Mouse (Mus musculus): ENCODE results near the gene Ift81. TPM values are rescaled to one million over a fixed set of nuclear protein-coding genes. Genes with fewer than 3 reads are reported as not detected.
A peak's percentile ranks its signal among the peaks of the same experiment; 100 is the strongest.

The Ift81 gene
- polyA plus RNA-seq, 1 experiment from 2014 or later, result 70.2 TPM

DNA sequence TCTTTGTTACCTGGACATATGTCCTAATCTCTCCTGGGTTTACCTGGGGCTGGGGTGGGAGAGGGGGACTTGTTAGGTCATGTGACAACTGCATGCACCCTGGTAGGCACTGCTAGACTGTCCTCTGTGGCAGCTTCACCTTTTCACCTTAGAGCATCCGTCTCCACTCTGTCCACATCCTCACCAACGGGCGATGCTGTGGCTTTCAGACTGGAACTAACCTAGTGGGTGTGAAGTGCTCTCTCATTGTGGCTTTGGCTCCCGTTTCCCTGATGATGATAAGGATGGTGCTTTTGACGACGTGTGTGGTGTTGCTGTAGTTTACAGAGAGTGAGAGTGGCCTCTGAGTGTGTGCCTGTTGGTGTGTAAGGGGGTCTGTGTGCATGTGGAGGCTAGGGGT lies 31.0 kb upstream of the Ift81 start:
- no peaks in the 10 kb centered on the region for H3K9me3 ChIP-seq
- no peaks in the 10 kb centered on the region for H3K36me3 ChIP-seq
- H3K9ac ChIP-seq, result no peak overlapping the region
- WGBS, result 84% methylated on average over 6 of the region's 6 CpGs
- ATAC-seq (ENCODE audit: low FRiP score), result no peak
- H3K4me2 ChIP-seq, result peak overlapping the region; percentile 23
- no peak overlapping the region for H3K27ac ChIP-seq
- H3K4me1 ChIP-seq (replicated peaks), result peaks cover 15% of the 10 kb centered on the region; the same call in 1 of the 2 replicates
- no peak overlapping the region for H3K4me3 ChIP-seq
- H3K27me3 ChIP-seq, result no peaks in the 10 kb centered on the region

- no peak for ATAC-seq (ENCODE audit: low FRiP score)
- Histone ChIP-seq H3K4me3 (peak overlapping the region; percentile 15), H3K4me1 (replicated peaks) (peaks cover 15% of the 10 kb centered on the region; the same call in 1 of the 2 replicates), H3K4me2 (peak overlapping the region; percentile 23), H3K27me3 (no peaks in the 10 kb centered on the region), H3K9me3 (no peaks in the 10 kb centered on the region), H3K36me3 (no peaks in the 10 kb centered on the region), H3K27ac (peak overlapping the region; percentile 71), H3K9ac (peak overlapping the region; percentile 49; the same call in 1 of the 2 replicates)
- 72% methylated on average over 15 of the region's 15 CpGs for WGBS
These were observed 29.8 kb upstream of the Ift81 start for GRCm38 (mm10) chr5:122644111-122644607.

DNA sequence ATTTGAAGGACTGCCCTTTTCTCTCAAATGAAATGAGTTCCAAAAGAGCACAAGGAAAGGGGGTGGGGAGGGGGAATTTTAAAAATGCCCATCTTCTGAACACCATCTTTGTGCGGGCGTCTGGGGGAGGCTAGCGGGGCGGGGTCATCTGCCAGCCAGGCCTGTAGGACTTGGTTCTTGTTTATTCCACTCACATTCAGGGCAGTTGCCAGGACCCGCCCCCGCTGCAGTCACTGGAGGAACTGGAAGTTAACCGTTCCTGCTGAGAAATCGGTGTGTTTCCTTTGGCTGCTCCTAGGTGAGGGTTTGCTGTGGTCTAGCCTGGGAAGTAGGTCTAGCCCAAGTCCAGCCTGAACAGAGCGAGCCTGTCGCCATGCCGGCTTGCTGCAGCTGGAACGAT lies 29.4 kb upstream of the Ift81 start, which contains the start of gene P2rx7:
TSS of gene P2rx7 (plus strand) at position 211 of the 400 bp plus-strand sequence.
- no peaks in the 10 kb centered on the region for H3K36me3 ChIP-seq
- H3K4me3 ChIP-seq, result peak within 1 kb of the TSS; percentile 15
- no peaks in the 10 kb centered on the region for H3K9me3 ChIP-seq
- peaks cover 15% of the 10 kb centered on the region; the same call in 1 of the 2 replicates for H3K4me1 ChIP-seq (replicated peaks)
- H3K27ac ChIP-seq, result peak within 1 kb of the TSS; percentile 71
- H3K27me3 ChIP-seq, result no peaks in the 10 kb centered on the region
- ATAC-seq (ENCODE audit: low FRiP score), result no peak
- H3K4me2 ChIP-seq, result peak within 1 kb of the TSS; percentile 23
- peak within 1 kb of the TSS; percentile 49; the same call in 1 of the 2 replicates for H3K9ac ChIP-seq
- whole genome bisulfite sequencing, result 60% methylated on average over 12 of the region's 12 CpGs

GRCm38 (mm10) chr5:122639986-122640385 lies 25.7 kb upstream of the Ift81 start:
- Histone ChIP-seq H3K27ac (no peak overlapping the region), H3K27me3 (no peaks in the 10 kb centered on the region), H3K4me1 (replicated peaks) (peaks cover 18% of the 10 kb centered on the region; the same call in 1 of the 2 replicates), H3K4me2 (no peak overlapping the region), H3K9ac (no peak overlapping the region), H3K9me3 (no peaks in the 10 kb centered on the region), H3K4me3 (no peak overlapping the region), H3K36me3 (no peaks in the 10 kb centered on the region)
- WGBS, result 89% methylated on average over 5 of the region's 5 CpGs
- no peak for ATAC-seq (ENCODE audit: low FRiP score)

DNA sequence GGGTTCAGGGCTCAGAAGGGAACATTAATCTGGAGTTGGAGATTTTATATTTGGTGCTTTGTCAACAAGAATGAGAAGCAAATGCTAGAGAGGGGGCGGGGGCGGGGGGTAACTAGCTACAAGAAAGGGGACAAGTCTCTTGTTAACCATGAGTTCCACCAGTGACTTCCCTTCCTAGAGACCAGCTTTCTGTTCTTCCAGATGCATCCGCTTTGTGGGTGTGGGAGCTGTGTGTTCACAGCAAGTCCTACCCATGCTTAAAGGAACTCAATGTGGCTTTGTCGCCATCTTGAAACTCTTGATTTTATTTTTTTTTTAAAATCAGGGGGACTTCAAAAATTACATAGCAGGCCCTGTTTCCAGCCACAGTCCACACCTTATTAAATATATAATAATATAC lies 25.2 kb upstream of the Ift81 start:
- no peak for ATAC-seq (ENCODE audit: low FRiP score)
- no peak overlapping the region for H3K9ac ChIP-seq
- peaks cover 18% of the 10 kb centered on the region; the same call in 1 of the 2 replicates for H3K4me1 ChIP-seq (replicated peaks)
- no peak overlapping the region for H3K4me3 ChIP-seq
- 96% methylated on average over 4 of the region's 4 CpGs for WGBS
- H3K4me2 ChIP-seq, result no peak overlapping the region
- no peaks in the 10 kb centered on the region for H3K27me3 ChIP-seq
- H3K36me3 ChIP-seq, result no peaks in the 10 kb centered on the region
- no peak overlapping the region for H3K27ac ChIP-seq
- H3K9me3 ChIP-seq, result no peaks in the 10 kb centered on the region

- H3K9ac ChIP-seq, result no peak overlapping the region
- H3K4me2 ChIP-seq, result no peak overlapping the region
- no peak overlapping the region for H3K27ac ChIP-seq
- H3K4me1 ChIP-seq (replicated peaks), result peaks cover 8% of the 10 kb centered on the region; the same call in 1 of the 2 replicates
- no peaks in the 10 kb centered on the region for H3K36me3 ChIP-seq
- ATAC-seq (ENCODE audit: low FRiP score), result no peak
- 90% methylated on average over 2 of the region's 2 CpGs for WGBS
- no peaks in the 10 kb centered on the region for H3K27me3 ChIP-seq
- H3K9me3 ChIP-seq, result no peaks in the 10 kb centered on the region
- H3K4me3 ChIP-seq, result no peak overlapping the region
These were observed 24.0 kb upstream of the Ift81 start for GRCm38 (mm10) chr5:122638296-122638695.

- Histone ChIP-seq H3K4me1 (replicated peaks) (peaks cover 8% of the 10 kb centered on the region; the same call in 1 of the 2 replicates), H3K27ac (no peak overlapping the region), H3K9ac (0 out of 2 replicates have a peak overlapping the region, but pooled peaks have one; percentile 43), H3K9me3 (no peaks in the 10 kb centered on the region), H3K4me2 (peak overlapping the region; percentile 40; the same call in 1 of the 2 replicates), H3K4me3 (peak overlapping the region; percentile 20), H3K27me3 (no peaks in the 10 kb centered on the region), H3K36me3 (no peaks in the 10 kb centered on the region)
- no peak for ATAC-seq (ENCODE audit: low FRiP score)
- WGBS, result 51% methylated on average over 16 of the region's 16 CpGs
These were observed 22.6 kb upstream of the Ift81 start for GRCm38 (mm10) chr5:122636958-122637357.

GRCm38 (mm10) chr5:122636308-122636707 lies 22.0 kb upstream of the Ift81 start:
- WGBS, result 59% methylated on average over 9 of the region's 9 CpGs
- Histone ChIP-seq H3K9ac (no peak overlapping the region), H3K4me1 (replicated peaks) (peaks cover 8% of the 10 kb centered on the region; the same call in 1 of the 2 replicates), H3K4me3 (no peak overlapping the region), H3K27ac (no peak overlapping the region), H3K36me3 (no peaks in the 10 kb centered on the region), H3K27me3 (no peaks in the 10 kb centered on the region), H3K9me3 (no peaks in the 10 kb centered on the region), H3K4me2 (no peak overlapping the region)
- ATAC-seq (ENCODE audit: low FRiP score), result no peak

DNA sequence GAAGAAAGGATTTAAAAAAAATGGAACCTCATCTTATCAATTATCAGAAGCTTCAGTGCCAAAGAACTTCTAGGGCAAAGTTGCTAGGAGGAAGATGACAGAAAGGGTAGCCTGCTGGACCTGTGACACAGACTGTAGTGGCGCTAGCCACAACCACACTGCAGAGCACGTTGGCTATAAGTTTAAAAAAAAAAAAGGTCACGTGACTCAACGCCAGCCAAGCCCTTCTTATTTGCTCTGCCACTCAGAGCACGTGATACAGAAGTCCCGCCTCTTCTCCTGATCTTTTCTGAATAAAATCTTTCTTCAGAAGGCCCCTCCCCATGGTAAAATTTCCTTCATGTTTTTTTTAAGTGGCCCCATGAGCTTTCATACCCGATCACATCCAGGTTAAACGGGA lies 20.9 kb upstream of the Ift81 start:
- no peak overlapping the region for H3K9ac ChIP-seq
- no peak overlapping the region for H3K4me3 ChIP-seq
- H3K27ac ChIP-seq, result no peak overlapping the region
- ATAC-seq (ENCODE audit: low FRiP score), result no peak
- no peaks in the 10 kb centered on the region for H3K9me3 ChIP-seq
- WGBS, result 79% methylated on average over 8 of the region's 8 CpGs
- no peaks in the 10 kb centered on the region for H3K36me3 ChIP-seq
- H3K4me2 ChIP-seq, result no peak overlapping the region
- H3K4me1 ChIP-seq (replicated peaks), result peaks cover 8% of the 10 kb centered on the region; the same call in 1 of the 2 replicates
- H3K27me3 ChIP-seq, result no peaks in the 10 kb centered on the region

DNA sequence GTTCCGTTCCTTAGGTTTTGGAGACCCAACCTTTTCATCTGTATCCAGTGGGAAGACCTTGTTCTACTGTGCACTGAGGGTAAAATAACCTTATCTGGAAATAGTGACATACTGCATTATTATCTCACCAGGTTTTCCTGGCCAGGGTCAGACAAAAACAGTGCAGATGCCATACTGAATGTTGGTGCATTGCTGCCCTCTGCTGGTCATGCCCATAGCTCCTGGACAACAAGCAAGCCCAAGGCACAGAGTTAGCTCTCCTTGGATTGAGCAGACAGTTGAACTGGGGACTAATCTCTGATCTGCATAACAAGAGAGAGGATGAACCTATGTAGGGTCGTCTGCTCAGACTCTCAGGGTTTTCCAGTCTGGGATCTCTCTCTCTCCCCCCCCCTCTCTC lies 12.9 kb upstream of the Ift81 start:
- no peaks in the 10 kb centered on the region for H3K27me3 ChIP-seq
- H3K36me3 ChIP-seq, result no peaks in the 10 kb centered on the region
- no peak overlapping the region for H3K9ac ChIP-seq
- WGBS, result 36% methylated on average over 2 of the region's 2 CpGs
- peak; percentile 69; the same call in 1 of the 2 replicates for ATAC-seq (ENCODE audit: low FRiP score)
- no peak overlapping the region for H3K4me3 ChIP-seq
- H3K4me1 ChIP-seq (replicated peaks), result no peaks in the 10 kb centered on the region
- H3K27ac ChIP-seq, result no peak overlapping the region
- H3K4me2 ChIP-seq, result no peak overlapping the region
- H3K9me3 ChIP-seq, result no peaks in the 10 kb centered on the region

DNA sequence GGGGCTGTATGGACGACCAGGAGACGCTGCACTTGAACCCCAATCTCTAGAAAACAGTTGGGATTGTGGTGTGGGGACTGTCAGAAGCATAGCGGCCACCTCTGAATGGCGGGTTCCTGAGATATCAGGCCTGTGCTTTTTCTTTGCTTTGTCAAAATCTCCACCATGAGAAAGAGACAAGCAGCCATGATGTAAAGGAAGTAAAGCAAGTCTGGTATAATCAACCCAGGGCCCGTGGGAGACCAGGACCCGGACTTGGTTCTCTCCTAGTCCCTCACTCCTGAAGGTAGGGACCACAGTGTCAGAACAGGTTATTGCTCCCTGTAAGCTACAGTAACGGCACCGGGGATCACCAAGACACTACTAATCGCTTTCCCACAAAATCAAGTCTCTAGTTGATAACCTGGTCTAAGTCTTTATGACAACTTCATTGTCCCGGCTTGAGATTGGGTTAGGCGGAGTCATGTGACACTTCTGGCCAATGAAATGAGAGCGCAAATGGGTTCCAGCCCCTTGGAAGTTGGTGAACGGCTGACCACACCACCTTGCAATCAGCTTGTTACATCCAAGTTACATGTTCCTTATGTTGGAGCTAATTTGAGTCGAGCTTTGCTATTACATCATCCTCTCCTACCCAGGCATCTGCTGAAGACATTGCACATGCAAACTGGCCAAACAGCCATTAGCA lies 11.4 kb upstream of the Ift81 start:
- WGBS, result 90% methylated on average over 14 of the region's 14 CpGs
- Histone ChIP-seq H3K27me3 (no peaks in the 10 kb centered on the region), H3K4me1 (replicated peaks) (peaks cover 5% of the 10 kb centered on the region), H3K9ac (no peak overlapping the region), H3K4me2 (no peak overlapping the region), H3K27ac (no peak overlapping the region), H3K36me3 (no peaks in the 10 kb centered on the region), H3K9me3 (no peaks in the 10 kb centered on the region), H3K4me3 (no peak overlapping the region)
- no peak for ATAC-seq (ENCODE audit: low FRiP score)

- H3K4me3 ChIP-seq, result no peak overlapping the region
- no peak overlapping the region for H3K9ac ChIP-seq
- H3K4me2 ChIP-seq, result no peak overlapping the region
- ATAC-seq (ENCODE audit: low FRiP score), result no peak
- 91% methylated on average over 11 of the region's 11 CpGs for WGBS
- no peaks in the 10 kb centered on the region for H3K27me3 ChIP-seq
- H3K9me3 ChIP-seq, result no peaks in the 10 kb centered on the region
- no peak overlapping the region for H3K27ac ChIP-seq
- H3K4me1 ChIP-seq (replicated peaks), result peaks cover 5% of the 10 kb centered on the region
- no peaks in the 10 kb centered on the region for H3K36me3 ChIP-seq
These were observed 10.7 kb upstream of the Ift81 start for GRCm38 (mm10) chr5:122624952-122625479.
